Mouse (Mus musculus) R1 (cell line): ENCODE results near the gene Pacsin3.

Experiments
- DNase-seq: peaks from one replicate; pipeline ENCODE4 v3.0.0-alpha.2; 2018; ENCODE audit warnings: low read depth, low spot score

The Pacsin3 gene

GRCm38 (mm10) chr2:91259493-91259892 lies 3.7 kb downstream of the Pacsin3 start:
- no peak for DNase-seq

GRCm38 (mm10) chr2:91263692-91264660 lies 8.2 kb downstream of the Pacsin3 start:
- no peak for DNase-seq

GRCm38 (mm10) chr2:91264711-91265681 lies 9.2 kb downstream of the Pacsin3 start, which contains the start of gene Arfgap2:
Gene Arfgap2 (plus strand): TSS chr2:91264974.
- DNase-seq = peak; percentile 96

- DNase-seq = no peak
Observed at GRCm38 (mm10) chr2:91268042-91268441, 12.3 kb downstream of the Pacsin3 start.

GRCm38 (mm10) chr2:91268706-91269105 lies 13.0 kb downstream of the Pacsin3 start:
- no peak for DNase-seq

- DNase-seq = no peak
Observed at GRCm38 (mm10) chr2:91269687-91270133, 14.0 kb downstream of the Pacsin3 start.

- DNase-seq = peak; percentile 77
Observed at GRCm38 (mm10) chr2:91278749-91279371, 23.1 kb downstream of the Pacsin3 start.

GRCm38 (mm10) chr2:91279372-91279755 lies 23.6 kb downstream of the Pacsin3 start:
- no peak for DNase-seq

GRCm38 (mm10) chr2:91281366-91281765 lies 25.6 kb downstream of the Pacsin3 start:
- peak; percentile 67 for DNase-seq

- no peak for DNase-seq
Observed at GRCm38 (mm10) chr2:91283972-91284371, 28.2 kb downstream of the Pacsin3 start.

GRCm38 (mm10) chr2:91284375-91285199 lies 28.8 kb downstream of the Pacsin3 start:
- no peak for DNase-seq

- peak; percentile 61 for DNase-seq
Observed at GRCm38 (mm10) chr2:91285885-91286505, 30.2 kb downstream of the Pacsin3 start.

- DNase-seq = no peak
Observed at GRCm38 (mm10) chr2:91287563-91287962, 31.8 kb downstream of the Pacsin3 start.

- no peak for DNase-seq
Observed at GRCm38 (mm10) chr2:91291197-91292007, 35.6 kb downstream of the Pacsin3 start.

- peak; percentile 57 for DNase-seq
Observed at GRCm38 (mm10) chr2:91294226-91294625, 38.5 kb downstream of the Pacsin3 start.

GRCm38 (mm10) chr2:91295895-91296294 lies 40.1 kb downstream of the Pacsin3 start:
- DNase-seq = no peak

- DNase-seq = no peak
Observed at GRCm38 (mm10) chr2:91299156-91299555, 43.4 kb downstream of the Pacsin3 start.

- no peak for DNase-seq
Observed at GRCm38 (mm10) chr2:91300784-91301183, 45.0 kb downstream of the Pacsin3 start.

- no peak for DNase-seq
Observed at GRCm38 (mm10) chr2:91301836-91302235, 46.1 kb downstream of the Pacsin3 start.
